Mouse (Mus musculus) midbrain, embryonic 13.5 days (tissue): Measurements from ENCODE around the gene Myo1f. TPM values are rescaled to one million over a fixed set of nuclear protein-coding genes. Genes with fewer than 3 reads are reported as not detected.

Source experiments
- ATAC-seq: fragments of 200-750 bp; cut with Nextera tagmentation; 2 replicates; pipeline ENCODE4 v1.8.0; 2017; ENCODE audit warnings: mild to moderate bottlenecking, moderate TSS enrichment, moderate library complexity
- H3K27ac ChIP-seq: fragments of 300-500 bp; sonication (generic); 2 replicates; pipeline ENCODE4 v1.5.1; 2015; ENCODE audit warnings: inconsistent platforms, mild to moderate bottlenecking, moderate library complexity
- H3K27me3 ChIP-seq: fragments of 300-500 bp; sonication (generic); 2 replicates; pipeline ENCODE4 v1.6.1; 2015; ENCODE audit warnings: mild to moderate bottlenecking, inconsistent platforms
- H3K36me3 ChIP-seq: fragments of 300-500 bp; sonication (generic); 2 replicates; pipeline ENCODE4 v1.6.1; 2015; ENCODE audit warnings: mild to moderate bottlenecking, inconsistent platforms
- H3K4me1 ChIP-seq: fragments of 300-500 bp; sonication (generic); replicated peaks from 2 replicates; pipeline ENCODE4 v1.6.1; 2015; ENCODE audit warnings: inconsistent platforms
- H3K4me2 ChIP-seq: fragments of 300-500 bp; sonication (generic); replicated peaks from 2 replicates; pipeline ENCODE4 v1.6.1; 2015; ENCODE audit warnings: moderate library complexity, mild to moderate bottlenecking, inconsistent platforms
- H3K4me3 ChIP-seq: fragments of 300-500 bp; sonication (generic); replicated peaks from 2 replicates; pipeline ENCODE4 v1.5.1; 2015; ENCODE audit warnings: mild to moderate bottlenecking, inconsistent platforms
- H3K9ac ChIP-seq: fragments of 300-500 bp; sonication (generic); replicated peaks from 2 replicates; pipeline ENCODE4 v1.6.1; 2015; ENCODE audit warnings: mild to moderate bottlenecking, inconsistent platforms
- H3K9me3 ChIP-seq: fragments of 300-500 bp; sonication (generic); 2 replicates; pipeline ENCODE4 v1.6.1; 2016; ENCODE audit warnings: mild to moderate bottlenecking, inconsistent platforms
- WGBS: fragments of 180-500 bp; shearing (Covaris S2); methylation state at CpG from one replicate; pipeline ENCODE4 v1.1.7; 2015; 5-methylcytosine and 5-hydroxymethylcytosine counted together
- polyA plus RNA-seq: library from polyadenylated mRNA; unstranded; fragments of >200 nt; fragmentation: Nextera tagmentation; extraction: Ambion mirVana; gene quantifications from 2 replicates; pipeline ENCODE4 v1.2.1, GENCODE M21; 2015

Myo1f gene
- 1.4 and 2.4 TPM in 2 replicates for polyA plus RNA-seq

DNA sequence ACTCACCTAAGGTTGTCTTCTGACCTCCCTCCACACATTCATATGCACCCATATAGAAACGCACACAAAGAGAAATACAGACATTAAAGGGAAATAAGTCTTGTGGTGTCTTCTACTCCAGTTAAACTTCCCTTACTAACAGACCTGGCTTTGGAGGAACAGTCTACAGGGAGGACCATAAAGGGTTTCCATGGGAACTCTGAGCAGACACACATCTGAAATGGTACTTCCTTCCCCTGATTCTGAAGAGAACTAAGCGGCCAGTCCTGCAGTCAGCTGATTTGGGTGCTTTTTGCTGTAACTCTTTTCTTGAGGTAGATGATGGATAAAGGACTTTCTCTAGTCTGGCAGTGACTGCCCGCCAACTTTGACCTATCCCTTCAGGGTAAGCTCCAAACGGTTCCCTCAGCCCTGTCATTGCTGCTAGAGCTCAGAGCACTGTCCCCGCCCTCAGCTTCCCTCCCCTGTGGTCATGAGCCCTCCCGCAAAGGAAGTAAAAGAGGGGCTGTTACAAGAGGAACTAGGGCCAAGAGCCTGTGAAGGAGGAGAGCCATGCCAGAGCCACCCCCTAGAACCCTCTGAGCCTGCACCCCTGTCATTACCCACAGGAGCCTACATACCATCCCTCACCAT, at the start of gene Myo1f:
Gene Myo1f, plus strand, starts transcription at position 485 of the 633 bp plus-strand sequence.
- H3K36me3 ChIP-seq = peaks cover 17% of the 10 kb centered on the region
- H3K27ac ChIP-seq = no peak within 1 kb of the TSS
- no peak within 1 kb of the TSS for H3K4me3 ChIP-seq
- ATAC-seq = no peak
- H3K9ac ChIP-seq = no peak within 1 kb of the TSS
- no peaks in the 10 kb centered on the region for H3K27me3 ChIP-seq
- H3K9me3 ChIP-seq = no peaks in the 10 kb centered on the region
- WGBS = 43% methylated on average over 6 of the region's 6 CpGs
- H3K4me2 ChIP-seq = no peak within 1 kb of the TSS
- no peaks in the 10 kb centered on the region for H3K4me1 ChIP-seq

GRCm38 (mm10) chr17:33508386-33508785, 47.1 kb upstream of the Myo1f start:
- H3K9ac ChIP-seq = no peak overlapping the region
- no peak for ATAC-seq
- WGBS = 91% methylated on average over 1 of the region's 1 CpGs
- no peak overlapping the region for H3K4me3 ChIP-seq
- H3K27ac ChIP-seq = no peak overlapping the region
- H3K4me1 ChIP-seq = no peaks in the 10 kb centered on the region; the same call in 1 of the 2 replicates
- no peaks in the 10 kb centered on the region for H3K9me3 ChIP-seq
- no peaks in the 10 kb centered on the region for H3K27me3 ChIP-seq
- no peak overlapping the region for H3K4me2 ChIP-seq
- no peaks in the 10 kb centered on the region for H3K36me3 ChIP-seq

GRCm38 (mm10) chr17:33510172-33510571, 45.3 kb upstream of the Myo1f start:
- Histone ChIP-seq H3K27ac (no peak overlapping the region), H3K4me3 (no peak overlapping the region), H3K27me3 (no peaks in the 10 kb centered on the region), H3K9ac (no peak overlapping the region), H3K4me1 (no peaks in the 10 kb centered on the region), H3K9me3 (no peaks in the 10 kb centered on the region), H3K36me3 (no peaks in the 10 kb centered on the region), H3K4me2 (no peak overlapping the region)
- 81% methylated on average over 5 of the region's 5 CpGs for WGBS
- no peak for ATAC-seq

DNA sequence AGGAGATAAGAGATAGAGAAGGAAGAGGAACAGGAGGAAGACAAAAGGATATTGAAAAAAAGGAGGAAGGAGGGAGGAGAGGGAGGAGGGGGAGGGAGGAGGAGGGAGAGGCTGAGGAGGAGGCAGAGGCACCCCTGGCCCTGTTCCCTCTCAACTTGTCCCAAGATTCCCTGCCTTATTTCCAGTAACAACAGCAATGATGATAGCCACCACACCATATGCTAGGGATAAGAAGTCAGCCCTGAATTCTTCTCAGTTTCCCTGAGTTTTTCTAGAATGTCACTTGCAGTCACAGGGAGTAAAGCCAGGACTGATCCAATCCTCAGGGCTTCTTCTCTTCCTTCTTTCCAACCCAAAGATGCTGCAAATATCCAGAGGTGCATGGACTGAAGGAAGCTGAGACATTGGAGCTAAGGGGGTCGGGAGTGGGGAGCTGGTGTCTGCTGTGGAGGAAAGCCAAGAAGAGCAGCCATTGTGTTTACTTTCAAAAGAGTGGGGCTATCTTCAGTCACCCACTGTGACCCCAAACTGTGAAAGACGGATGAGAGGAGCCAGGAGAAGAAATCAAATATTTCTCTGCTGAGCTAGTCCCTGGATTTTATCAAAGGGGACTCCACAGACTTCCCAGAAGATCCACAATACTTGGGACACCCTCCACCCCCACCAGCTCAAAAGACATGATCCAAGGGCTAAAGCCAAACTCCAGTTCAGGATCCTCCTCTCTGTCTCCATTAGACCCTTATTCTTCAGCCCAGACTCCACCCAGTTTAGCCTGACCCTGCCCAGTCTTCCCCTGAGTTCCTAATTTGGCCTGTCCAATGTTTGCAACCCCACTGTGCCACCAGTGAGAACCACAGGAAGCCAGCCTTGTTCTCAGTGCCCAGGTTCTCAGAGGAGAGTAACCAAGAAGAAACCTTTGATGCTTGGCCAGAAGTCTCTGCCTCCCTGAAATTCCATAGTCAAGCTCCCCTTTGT, 42.8 kb upstream of the Myo1f start:
- H3K4me1 ChIP-seq = no peaks in the 10 kb centered on the region
- H3K4me3 ChIP-seq = no peak overlapping the region
- 21% methylated on average over 2 of the region's 2 CpGs for WGBS
- no peak for ATAC-seq
- no peaks in the 10 kb centered on the region for H3K36me3 ChIP-seq
- H3K9ac ChIP-seq = no peak overlapping the region
- no peaks in the 10 kb centered on the region for H3K27me3 ChIP-seq
- H3K27ac ChIP-seq = no peak overlapping the region
- H3K4me2 ChIP-seq = no peak overlapping the region
- no peaks in the 10 kb centered on the region for H3K9me3 ChIP-seq

GRCm38 (mm10) chr17:33513874-33514273, 41.6 kb upstream of the Myo1f start:
- H3K4me2 ChIP-seq = no peak overlapping the region
- WGBS = 93% methylated on average over 5 of the region's 5 CpGs
- H3K9me3 ChIP-seq = no peaks in the 10 kb centered on the region
- H3K27ac ChIP-seq = no peak overlapping the region
- no peaks in the 10 kb centered on the region for H3K36me3 ChIP-seq
- no peaks in the 10 kb centered on the region for H3K27me3 ChIP-seq
- no peak for ATAC-seq
- no peak overlapping the region for H3K9ac ChIP-seq
- no peak overlapping the region for H3K4me3 ChIP-seq
- no peaks in the 10 kb centered on the region for H3K4me1 ChIP-seq

DNA sequence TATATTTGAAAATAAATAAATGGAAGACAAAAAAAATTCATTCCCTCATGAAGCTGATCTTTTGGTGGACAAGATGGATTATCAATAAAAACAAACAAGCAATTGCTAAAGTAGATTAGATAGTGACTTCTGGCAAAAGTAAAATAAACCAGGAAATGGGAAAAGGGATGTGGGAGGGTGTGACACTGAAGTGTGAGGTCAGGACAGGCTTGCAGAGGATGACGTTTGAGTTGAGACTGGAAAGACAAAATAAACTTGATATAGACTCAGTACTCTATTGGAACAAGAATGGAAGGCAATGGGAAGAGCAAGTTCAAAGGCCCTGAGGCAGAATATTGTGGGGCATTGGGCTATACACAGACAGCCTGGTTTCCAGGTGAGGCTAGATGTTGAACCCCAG, 35.1 kb upstream of the Myo1f start:
- Histone ChIP-seq H3K27me3 (no peaks in the 10 kb centered on the region), H3K4me3 (no peak overlapping the region), H3K36me3 (no peaks in the 10 kb centered on the region), H3K9ac (no peak overlapping the region), H3K9me3 (no peaks in the 10 kb centered on the region), H3K4me2 (no peak overlapping the region), H3K27ac (no peak overlapping the region), H3K4me1 (peaks cover 17% of the 10 kb centered on the region)
- ATAC-seq = no peak
- WGBS = 71% methylated on average over 1 of the region's 1 CpGs

GRCm38 (mm10) chr17:33523431-33523917, 32.0 kb upstream of the Myo1f start:
- H3K4me2 ChIP-seq = peak overlapping the region; percentile 74

DNA sequence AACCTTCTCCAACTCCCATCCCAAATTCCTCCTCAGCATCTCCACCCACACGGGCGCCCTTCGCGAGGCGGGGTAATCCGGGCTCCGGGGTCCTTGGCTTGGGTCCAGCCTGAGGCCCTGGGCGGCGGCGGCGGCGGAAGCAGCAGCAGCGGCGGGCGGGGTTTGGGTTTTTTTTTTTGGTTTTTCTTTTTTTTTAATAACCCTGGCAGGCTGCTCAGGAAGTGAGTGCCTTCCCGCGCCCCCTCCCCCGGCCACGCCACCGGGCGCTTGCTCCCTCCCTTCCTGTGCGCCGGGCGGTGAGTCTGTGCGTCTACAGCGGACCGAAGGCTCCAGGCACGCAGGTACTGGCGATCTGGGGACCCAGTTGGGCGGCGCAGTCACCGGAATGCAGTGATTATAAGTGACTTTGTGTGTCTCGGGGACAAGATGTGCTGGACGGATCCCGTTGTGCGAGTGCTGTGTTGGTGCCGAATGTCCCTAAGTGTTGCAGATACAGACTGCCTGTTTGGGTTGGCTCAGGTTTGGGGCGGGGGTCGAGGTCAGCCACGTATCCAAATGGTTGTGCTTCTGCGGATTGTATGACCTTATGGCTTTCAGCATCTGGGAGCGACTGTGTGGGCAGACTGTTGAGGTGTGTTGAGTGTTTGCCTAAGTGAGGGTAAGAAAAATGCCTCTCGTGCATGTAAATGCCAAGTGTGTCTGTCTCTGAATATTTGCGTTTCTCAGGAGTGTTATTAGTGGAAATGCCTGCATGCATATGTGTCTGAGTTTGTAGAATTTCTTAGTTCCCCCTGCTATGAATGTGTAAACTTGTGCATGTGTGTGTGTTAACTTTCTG, 31.4 kb upstream of the Myo1f start, which contains the start of gene Adamts10:
Gene Adamts10, plus strand, starts transcription at position 287 of the 838 bp plus-strand sequence.
- Histone ChIP-seq H3K27me3 (no peaks in the 10 kb centered on the region), H3K4me2 (peak within 1 kb of the TSS; percentile 74), H3K4me3 (peak within 1 kb of the TSS; percentile 71), H3K4me1 (peaks cover 29% of the 10 kb centered on the region), H3K36me3 (peaks cover 8% of the 10 kb centered on the region), H3K9ac (peak within 1 kb of the TSS; percentile 82), H3K27ac (peak within 1 kb of the TSS; percentile 77), H3K9me3 (no peaks in the 10 kb centered on the region)
- peak; percentile 81 for ATAC-seq
- under 1% methylated on average over 44 of the region's 44 CpGs for WGBS

More at GRCm38 (mm10) chr17:33523431-33523917, 32.0 kb upstream of the Myo1f start:
- Histone ChIP-seq H3K27ac (peak overlapping the region; percentile 77), H3K4me1 (peaks cover 29% of the 10 kb centered on the region), H3K9me3 (no peaks in the 10 kb centered on the region), H3K36me3 (peaks cover 1% of the 10 kb centered on the region), H3K9ac (peak overlapping the region; percentile 82), H3K4me3 (peak overlapping the region; percentile 71), H3K27me3 (no peaks in the 10 kb centered on the region)
- 2% methylated on average over 13 of the region's 13 CpGs for WGBS
- peak; percentile 53 for ATAC-seq

DNA sequence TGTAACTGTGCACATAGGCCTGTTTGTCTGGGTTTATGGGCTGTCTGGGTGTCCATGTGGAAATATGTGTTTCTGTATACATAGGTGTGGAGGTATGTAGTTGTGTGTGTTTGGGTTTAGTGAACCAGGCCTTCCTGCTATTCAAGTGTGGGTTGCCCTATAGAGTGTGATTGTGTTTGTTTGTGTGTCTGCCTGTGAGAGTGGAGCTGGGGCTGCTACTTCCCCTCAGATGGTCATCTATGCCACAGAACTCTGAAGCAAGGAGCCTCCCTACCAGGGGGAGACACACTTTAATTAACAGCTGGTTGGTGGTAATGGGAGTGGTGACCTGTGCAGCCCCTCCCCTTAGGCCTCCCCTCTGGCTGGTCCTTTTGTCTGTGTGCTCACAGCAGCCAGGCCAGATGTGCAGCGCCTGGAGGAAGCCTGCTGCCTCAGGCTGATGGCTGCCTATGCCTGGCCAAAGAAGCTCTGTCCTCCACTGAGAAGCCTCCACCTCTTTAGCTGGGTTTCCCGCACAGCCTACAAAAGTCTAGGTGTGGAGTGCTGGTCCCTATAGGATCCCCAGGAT, 30.6 kb upstream of the Myo1f start:
- Histone ChIP-seq H3K9me3 (no peaks in the 10 kb centered on the region), H3K9ac (peak overlapping the region; percentile 82), H3K27ac (peak overlapping the region; percentile 77), H3K36me3 (peaks cover 15% of the 10 kb centered on the region), H3K4me2 (peak overlapping the region; percentile 74), H3K27me3 (no peaks in the 10 kb centered on the region), H3K4me1 (peaks cover 29% of the 10 kb centered on the region), H3K4me3 (peak overlapping the region; percentile 71)
- 0% methylated on average over 2 of the region's 2 CpGs for WGBS
- ATAC-seq = peak; percentile 48

DNA sequence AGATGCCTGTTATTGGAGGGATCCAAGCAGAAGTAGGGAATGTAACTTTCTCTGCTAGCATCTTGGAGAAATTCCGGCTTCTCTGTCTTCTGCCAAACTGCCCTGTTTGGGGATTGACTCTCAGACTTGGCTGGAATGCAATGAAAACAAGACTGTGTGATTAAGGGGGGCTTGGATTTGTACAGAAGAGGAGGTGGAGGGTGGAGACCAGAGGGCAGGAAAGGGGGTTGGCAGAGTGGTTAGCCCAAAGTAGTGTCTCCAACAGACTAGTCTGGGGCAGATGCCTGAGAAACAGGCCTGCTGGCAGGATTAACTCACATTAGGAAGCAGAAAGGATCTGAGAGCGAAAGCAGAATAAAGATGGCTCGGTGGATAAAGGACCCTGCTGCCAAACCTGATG, 29.0 kb upstream of the Myo1f start:
- Histone ChIP-seq H3K9me3 (no peaks in the 10 kb centered on the region), H3K36me3 (peaks cover 32% of the 10 kb centered on the region), H3K4me3 (no peak overlapping the region), H3K4me2 (no peak overlapping the region), H3K27ac (no peak overlapping the region), H3K4me1 (peaks cover 29% of the 10 kb centered on the region), H3K27me3 (no peaks in the 10 kb centered on the region), H3K9ac (no peak overlapping the region)
- no peak for ATAC-seq
- 49% methylated on average over 3 of the region's 3 CpGs for WGBS

DNA sequence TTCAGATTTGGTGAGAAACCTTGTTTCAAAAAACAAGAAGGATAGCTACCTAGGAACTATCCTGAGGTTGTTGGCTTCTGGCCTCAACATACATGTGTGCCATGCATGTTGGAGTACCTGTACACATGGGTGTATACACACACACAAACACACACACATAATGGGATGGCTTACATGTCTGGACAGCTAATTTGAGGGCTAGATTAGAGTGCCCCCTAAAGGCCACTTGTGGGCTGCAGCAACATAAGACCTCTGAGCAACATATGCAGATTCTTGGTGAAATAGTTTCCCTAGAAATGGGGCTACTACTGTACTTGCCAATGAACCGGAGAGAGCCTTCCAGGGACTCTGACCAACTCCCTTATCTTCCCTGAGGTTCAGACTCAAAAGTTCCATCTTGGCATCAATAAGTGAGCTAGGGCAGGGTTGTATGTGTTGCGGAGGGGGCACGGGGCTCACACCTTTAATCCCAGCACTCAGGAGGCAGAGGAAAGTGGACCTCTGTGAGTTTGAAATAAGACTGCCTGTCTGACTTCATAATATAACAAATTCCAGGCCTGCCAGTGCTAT, 16.3 kb upstream of the Myo1f start:
- no peaks in the 10 kb centered on the region for H3K27me3 ChIP-seq
- H3K4me2 ChIP-seq = no peak overlapping the region
- H3K27ac ChIP-seq = no peak overlapping the region
- no peak overlapping the region for H3K9ac ChIP-seq
- ATAC-seq = no peak
- H3K4me3 ChIP-seq = no peak overlapping the region
- H3K9me3 ChIP-seq = no peaks in the 10 kb centered on the region
- 85% methylated on average over 3 of the region's 3 CpGs for WGBS
- peaks cover 55% of the 10 kb centered on the region for H3K36me3 ChIP-seq
- no peaks in the 10 kb centered on the region for H3K4me1 ChIP-seq
